ENCODE assay signal across 8 mouse cellular contexts in the genomic region with DNA sequence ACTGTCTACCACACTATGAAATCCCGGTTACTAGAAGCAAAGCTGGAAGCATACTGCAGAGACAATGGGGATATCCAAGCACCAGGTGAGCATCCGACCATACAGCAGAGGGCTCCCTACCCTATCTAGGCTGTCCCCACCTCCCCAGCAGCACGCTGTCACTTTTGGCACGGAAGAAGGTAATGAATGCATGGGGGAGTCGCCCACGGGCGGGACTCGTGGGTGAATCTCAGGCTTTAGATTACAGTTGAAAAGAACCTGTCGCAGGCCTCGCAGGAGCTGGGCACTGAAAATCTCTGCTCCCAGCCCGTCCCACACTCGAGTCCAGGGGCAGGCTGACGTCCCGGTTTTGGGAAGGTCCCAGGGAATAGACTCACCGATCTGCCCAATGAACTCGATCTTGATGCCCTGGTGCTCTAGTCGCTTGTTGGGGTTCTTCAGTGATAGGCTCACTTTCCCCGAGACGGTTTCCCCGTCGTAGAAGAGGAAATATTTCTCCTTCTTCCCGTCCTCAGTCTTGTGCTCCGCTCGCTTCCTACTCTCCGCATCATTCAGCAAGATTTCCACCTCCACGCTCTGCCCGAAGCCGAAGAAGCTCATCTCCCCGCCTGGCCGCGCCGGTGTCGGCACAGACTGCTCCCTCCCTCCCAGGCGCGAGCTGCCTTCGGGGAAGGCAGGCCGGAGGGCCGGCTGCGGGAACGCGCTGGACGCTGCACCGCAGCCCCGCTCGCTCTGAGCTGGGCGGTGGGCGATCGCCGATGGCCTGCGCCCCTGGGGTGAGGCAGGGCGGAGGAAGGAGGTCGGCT. TPM values are rescaled to one million over a fixed set of nuclear protein-coding genes. Genes with fewer than 3 reads are reported as not detected.
A peak's percentile ranks its signal among the peaks of the same experiment; 100 is the strongest.
DNase-seq lines count a peak whose midpoint lies in the region; ATAC-seq and TF ChIP-seq lines count a peak whose summit lies in the region.

No protein-coding gene starts in this region.

- H3K27ac ChIP-seq in CH12.LX (ENCODE audit: insufficient read depth, low read depth), result peak overlapping the region; percentile 32
- H3K27ac ChIP-seq in brown adipose tissue, adult 24 weeks (replicated peaks; ENCODE audit: low read depth, low read length), result peak overlapping the region; percentile 73
- H3K27ac ChIP-seq in forebrain, embryonic 12.5 days, result peak overlapping the region; percentile 94
- H3K27ac ChIP-seq in heart, postnatal 0 days (ENCODE audit: low read depth), result peak overlapping the region; percentile 89
- peak overlapping the region; percentile 86 for H3K27ac ChIP-seq in liver, postnatal 0 days (ENCODE audit: low read depth)
- H3K27ac ChIP-seq in olfactory bulb, adult 2 months (ENCODE audit: insufficient read depth, low read depth, low read length), result peak overlapping the region; percentile 81

- no peak for TF ChIP-seq EP300 in CH12.LX (IDR thresholded peaks at IDR 0.05; ENCODE audit: low read length)
- no peak for TF ChIP-seq EP300 in heart, postnatal 0 days (IDR thresholded peaks at IDR 0.05; ENCODE audit: low read depth)
- TF ChIP-seq EP300 in liver, postnatal 0 days (IDR thresholded peaks at IDR 0.05; ENCODE audit: low read depth), result no peak

- H3K79me2 ChIP-seq in CH12.LX (replicated peaks; ENCODE audit: control insufficient read depth, extremely low read depth, insufficient read depth, poor library complexity, severe bottlenecking), result peaks cover 42% of the 10 kb centered on the region

- peak overlapping the region; percentile 67 for H3K9ac ChIP-seq in CH12.LX (ENCODE audit: insufficient read depth, low read depth)
- H3K9ac ChIP-seq in forebrain, embryonic 12.5 days, result peak overlapping the region; percentile 96
- peak overlapping the region; percentile 93 for H3K9ac ChIP-seq in heart, postnatal 0 days (replicated peaks; ENCODE audit: low read depth, low read length)
- H3K9ac ChIP-seq in liver, postnatal 0 days (replicated peaks), result peak overlapping the region; percentile 95

- peak; percentile 47; the same call in 1 of the 2 replicates for ATAC-seq in forebrain, embryonic 12.5 days (ENCODE audit: low FRiP score)
- ATAC-seq in heart, postnatal 0 days (ENCODE audit: insufficient read depth, low read depth), result peak; percentile 18
- ATAC-seq in liver, postnatal 0 days, result peak; percentile 34

- DNase-seq in CH12.LX (ENCODE audit: extremely low read depth), result peak; percentile 45
- peak; percentile 33 for DNase-seq in heart, postnatal 0 days (ENCODE audit: low spot score)
- DNase-seq in kidney, postnatal 36 days, result peak; percentile 38 to 56
- DNase-seq in liver, postnatal 0 days, result peak; percentile 61
- peak; percentile 58 for DNase-seq in testis, postnatal 14 days (ENCODE audit: low spot score)

- peaks cover 2% of the 10 kb centered on the region for H3K27me3 ChIP-seq in CH12.LX (replicated peaks)
- H3K27me3 ChIP-seq in forebrain, embryonic 12.5 days, result no peaks in the 10 kb centered on the region
- no peaks in the 10 kb centered on the region for H3K27me3 ChIP-seq in heart, postnatal 0 days (ENCODE audit: control insufficient read depth, insufficient read depth, low read length)
- H3K27me3 ChIP-seq in liver, postnatal 0 days (ENCODE audit: insufficient read depth, low read length), result no peaks in the 10 kb centered on the region

- H3K4me3 ChIP-seq in CH12.LX (replicated peaks in 1 of 3; ENCODE audit: low read depth in 2 of 3, low read length in 2 of 3, poor library complexity in 1 of 3), result peak overlapping the region; percentile 87 to 98 (median 88)
- peak overlapping the region; percentile 92 for H3K4me3 ChIP-seq in brown adipose tissue, adult 24 weeks (ENCODE audit: insufficient read depth, low read depth, low read length)
- H3K4me3 ChIP-seq in forebrain, embryonic 12.5 days (replicated peaks), result peak overlapping the region; percentile 82
- H3K4me3 ChIP-seq in heart, postnatal 0 days (ENCODE audit: low read depth, low read length), result peak overlapping the region; percentile 93
- peak overlapping the region; percentile 99 for H3K4me3 ChIP-seq in liver, postnatal 0 days (ENCODE audit: low read depth, low read length)
- H3K4me3 ChIP-seq in olfactory bulb, adult 2 months (ENCODE audit: insufficient read depth, low read depth, low read length), result peak overlapping the region; percentile 74

- in situ Hi-C loops in CH12.LX (cut with MboI; ENCODE audit: low pct_ligation_motif_present, low pct_unique_long_range_greater_than_20kb, low sequenced_read_pairs), result no loop called here

- dilution Hi-C loops in CH12.LX (cut with MboI; ENCODE audit: extremely low pct_ligation_motif_present, extremely low pct_unique_long_range_greater_than_20kb, low sequenced_read_pairs), result no loop called here

- whole genome bisulfite sequencing in forebrain, embryonic 12.5 days, result under 1% methylated on average over 52 of the region's 52 CpGs
- under 1% methylated on average over 52 of the region's 52 CpGs for WGBS in heart, postnatal 0 days
- under 1% methylated on average over 52 of the region's 52 CpGs for WGBS in liver, postnatal 0 days (ENCODE audit: insufficient replicate concordance)
- under 1% methylated on average over 52 of the region's 52 CpGs for WGBS in olfactory bulb, adult 2 months

- peaks cover 17 to 51% of the 10 kb centered on the region in 2 experiments for H3K4me1 ChIP-seq in CH12.LX (ENCODE audit: control insufficient read depth in 1 of 2, insufficient read depth in 2 of 2)
- H3K4me1 ChIP-seq in brown adipose tissue, adult 24 weeks (ENCODE audit: control insufficient read depth, insufficient read depth, insufficient read length, low read length), result peaks cover 11% of the 10 kb centered on the region; the same call in 1 of the 2 replicates
- peaks cover 46% of the 10 kb centered on the region for H3K4me1 ChIP-seq in forebrain, embryonic 12.5 days
- H3K4me1 ChIP-seq in heart, postnatal 0 days (ENCODE audit: control insufficient read depth, insufficient read depth), result peaks cover 29% of the 10 kb centered on the region
- peaks cover 40% of the 10 kb centered on the region for H3K4me1 ChIP-seq in liver, postnatal 0 days (ENCODE audit: insufficient read depth)
- H3K4me1 ChIP-seq in olfactory bulb, adult 2 months (ENCODE audit: control insufficient read depth, insufficient read depth, low read length), result no peaks in the 10 kb centered on the region

- H3K36me3 ChIP-seq in CH12.LX (replicated peaks in 1 of 2; ENCODE audit: control insufficient read depth in 1 of 2, insufficient read depth in 1 of 2, low read length in 1 of 2), result peaks cover 0 to 24% of the 10 kb centered on the region in 2 experiments
- no peaks in the 10 kb centered on the region for H3K36me3 ChIP-seq in forebrain, embryonic 12.5 days (replicated peaks)
- no peaks in the 10 kb centered on the region; the same call in 1 of the 2 replicates for H3K36me3 ChIP-seq in heart, postnatal 0 days (replicated peaks; ENCODE audit: control insufficient read depth, insufficient read depth, low read length)
- no peaks in the 10 kb centered on the region; the same call in 1 of the 2 replicates for H3K36me3 ChIP-seq in liver, postnatal 0 days (replicated peaks; ENCODE audit: insufficient read depth, low read length)

- no peak for TF ChIP-seq RAD21 in CH12.LX (IDR thresholded peaks at IDR 0.05; ENCODE audit: low read depth, low read length)

- peak overlapping the region; percentile 85 for H3K4me2 ChIP-seq in CH12.LX (ENCODE audit: insufficient read depth, low read depth, poor library complexity, severe bottlenecking)
- H3K4me2 ChIP-seq in forebrain, embryonic 12.5 days, result peak overlapping the region; percentile 92
- peak overlapping the region; percentile 92 for H3K4me2 ChIP-seq in heart, postnatal 0 days (ENCODE audit: low read depth, low read length)
- H3K4me2 ChIP-seq in liver, postnatal 0 days (ENCODE audit: low read depth, low read length), result peak overlapping the region; percentile 100

- TF ChIP-seq CTCF in CH12.LX (conservative IDR thresholded peaks at IDR 0.05 in 1 of 2, IDR thresholded peaks at IDR 0.05 in 1 of 2; ENCODE audit: low read depth in 2 of 2, low read length in 2 of 2), result peak in 1 of 2 experiments; percentile 54; a peak in 2 of 4 replicates
- peak; percentile 25; the same call in 1 of the 2 replicates for TF ChIP-seq CTCF in heart, postnatal 0 days (IDR thresholded peaks at IDR 0.05; ENCODE audit: low read depth)
- peak; percentile 42 for TF ChIP-seq CTCF in liver, postnatal 0 days (IDR thresholded peaks at IDR 0.05; ENCODE audit: low read depth)
- no peak for TF ChIP-seq CTCF in olfactory bulb, adult 2 months (IDR thresholded peaks at IDR 0.05; ENCODE audit: insufficient read depth, low read depth, low read length)

- no peaks in the 10 kb centered on the region for H3K9me3 ChIP-seq in CH12.LX (replicated peaks; ENCODE audit: low read length)
- no peaks in the 10 kb centered on the region for H3K9me3 ChIP-seq in forebrain, embryonic 12.5 days
- no peaks in the 10 kb centered on the region for H3K9me3 ChIP-seq in heart, postnatal 0 days (replicated peaks; ENCODE audit: control insufficient read depth, low read length)
- no peaks in the 10 kb centered on the region for H3K9me3 ChIP-seq in liver, postnatal 0 days (ENCODE audit: low read length)

- TF ChIP-seq POLR2A in CH12.LX (IDR thresholded peaks at IDR 0.05; ENCODE audit: low read depth, low read length), result no peak
- no peak for TF ChIP-seq POLR2A in olfactory bulb, adult 2 months (IDR thresholded peaks at IDR 0.05; ENCODE audit: insufficient read depth, low read depth, low read length)

RNA-seq across cellular contexts. Expression of a gene that starts 0.6 kb away (rescaled TPM):
- total RNA-seq in CH12.LX (2012; rRNA removed) (30.5 and 33.8 TPM in 2 replicates), CH12.LX (2014; rRNA removed) (21.0 and 22.3 TPM in 2 replicates)
- 16.6 and 17.7 TPM in 2 replicates for polyA plus RNA-seq in CH12.LX (2012; ENCODE audit: insufficient read length, low read depth)
- polyA plus RNA-seq in brown adipose tissue, adult 24 weeks (2012; ENCODE audit: insufficient read depth, insufficient read length, missing spikeins), result 15.9 and 16.4 TPM in 2 replicates
- polyA plus RNA-seq in forebrain, embryonic 12.5 days (2016; fragmentation: Nextera tagmentation; extraction: Ambion mirVana), result 60.6 and 61.2 TPM in 2 replicates
- 30.6 and 34.4 TPM in 2 replicates for total RNA-seq in heart, postnatal 0 days (2014; rRNA removed; ENCODE audit: low replicate concordance)
- polyA plus RNA-seq in heart, postnatal 0 days (2015; fragmentation: Nextera tagmentation; extraction: Ambion mirVana), result 12.6 and 13.3 TPM in 2 replicates
- 7.2 and 7.3 TPM in 2 replicates for polyA plus RNA-seq in liver, postnatal 0 days (2015; fragmentation: Nextera tagmentation; extraction: Ambion mirVana)
- polyA plus RNA-seq in olfactory bulb, adult 2 months (2012; ENCODE audit: insufficient read depth, insufficient read length, low replicate concordance, missing spikeins), result not detected in 2 replicates

RNA-seq across cellular contexts. Expression of a gene that starts 0.8 kb away (rescaled TPM):
- total RNA-seq in CH12.LX (2012; rRNA removed) (32.2 and 33.7 TPM in 2 replicates), CH12.LX (2014; rRNA removed) (38.2 and 39.2 TPM in 2 replicates)
- 23.5 and 29.9 TPM in 2 replicates for polyA plus RNA-seq in CH12.LX (2012; ENCODE audit: insufficient read length, low read depth)
- 7.2 and 9.8 TPM in 2 replicates for polyA plus RNA-seq in brown adipose tissue, adult 24 weeks (2012; ENCODE audit: insufficient read depth, insufficient read length, missing spikeins)
- 41.1 and 46.5 TPM in 2 replicates for polyA plus RNA-seq in forebrain, embryonic 12.5 days (2016; fragmentation: Nextera tagmentation; extraction: Ambion mirVana)
- 23.7 and 36.8 TPM in 2 replicates for total RNA-seq in heart, postnatal 0 days (2014; rRNA removed; ENCODE audit: low replicate concordance)
- 10.4 and 10.5 TPM in 2 replicates for polyA plus RNA-seq in heart, postnatal 0 days (2015; fragmentation: Nextera tagmentation; extraction: Ambion mirVana)
- polyA plus RNA-seq in liver, postnatal 0 days (2015; fragmentation: Nextera tagmentation; extraction: Ambion mirVana), result 13.2 and 13.9 TPM in 2 replicates
- polyA plus RNA-seq in olfactory bulb, adult 2 months (2012; ENCODE audit: insufficient read depth, insufficient read length, low replicate concordance, missing spikeins), result 124 TPM in 1 of 2 replicates, not detected in the other

RNA-seq across cellular contexts. Expression of a gene that starts 29.7 kb away (rescaled TPM):
- 150 and 176 TPM in 2 replicates for total RNA-seq in CH12.LX (2012; rRNA removed)
- total RNA-seq in CH12.LX (2014; rRNA removed), result 203 and 230 TPM in 2 replicates
- polyA plus RNA-seq in CH12.LX (2012; ENCODE audit: insufficient read length, low read depth), result 141 and 151 TPM in 2 replicates
- polyA plus RNA-seq in brown adipose tissue, adult 24 weeks (2012; ENCODE audit: insufficient read depth, insufficient read length, missing spikeins), result 29.5 and 36.6 TPM in 2 replicates
- 147 and 148 TPM in 2 replicates for polyA plus RNA-seq in forebrain, embryonic 12.5 days (2016; fragmentation: Nextera tagmentation; extraction: Ambion mirVana)
- total RNA-seq in heart, postnatal 0 days (2014; rRNA removed; ENCODE audit: low replicate concordance), result 12.9 and 23.2 TPM in 2 replicates
- polyA plus RNA-seq in heart, postnatal 0 days (2015; fragmentation: Nextera tagmentation; extraction: Ambion mirVana), result 74.9 and 77.7 TPM in 2 replicates
- polyA plus RNA-seq in liver, postnatal 0 days (2015; fragmentation: Nextera tagmentation; extraction: Ambion mirVana), result 34.4 and 35.6 TPM in 2 replicates
- polyA plus RNA-seq in olfactory bulb, adult 2 months (2012; ENCODE audit: insufficient read depth, insufficient read length, low replicate concordance, missing spikeins), result not detected in 2 replicates

RNA-seq across cellular contexts. Expression of a gene that starts 29.9 kb away (rescaled TPM):
- 22.8 and 24.7 TPM in 2 replicates for total RNA-seq in CH12.LX (2012; rRNA removed)
- total RNA-seq in CH12.LX (2014; rRNA removed), result 21.7 and 26.7 TPM in 2 replicates
- polyA plus RNA-seq in CH12.LX (2012; ENCODE audit: insufficient read length, low read depth), result 13.7 and 18.8 TPM in 2 replicates
- polyA plus RNA-seq in brown adipose tissue, adult 24 weeks (2012; ENCODE audit: insufficient read depth, insufficient read length, missing spikeins), result 42.3 and 54.9 TPM in 2 replicates
- 40.2 and 43.5 TPM in 2 replicates for polyA plus RNA-seq in forebrain, embryonic 12.5 days (2016; fragmentation: Nextera tagmentation; extraction: Ambion mirVana)
- total RNA-seq in heart, postnatal 0 days (2014; rRNA removed; ENCODE audit: low replicate concordance), result 33.7 and 45.9 TPM in 2 replicates
- 40.3 and 40.5 TPM in 2 replicates for polyA plus RNA-seq in heart, postnatal 0 days (2015; fragmentation: Nextera tagmentation; extraction: Ambion mirVana)
- polyA plus RNA-seq in liver, postnatal 0 days (2015; fragmentation: Nextera tagmentation; extraction: Ambion mirVana), result 16.5 and 19.3 TPM in 2 replicates
- not detected in 2 replicates for polyA plus RNA-seq in olfactory bulb, adult 2 months (2012; ENCODE audit: insufficient read depth, insufficient read length, low replicate concordance, missing spikeins)

Comparison
In these comparisons a context has a peak if more than half of its experiments do, and no peak if none do; other contexts are left out.
1. Peak in every context shown above with its lines: DNase-seq, ATAC-seq, H3K4me3 ChIP-seq and H3K27ac ChIP-seq.
2. H3K27ac ChIP-seq: peak in every context shown above with its lines; median percentile 94 in forebrain, embryonic 12.5 days; 89 in heart, postnatal 0 days; 86 in liver, postnatal 0 days; 81 in olfactory bulb, adult 2 months; 73 in brown adipose tissue, adult 24 weeks; 32 in CH12.LX.